Comparison of ENCODE assay signal across 8 mouse cellular contexts in the genomic region with DNA sequence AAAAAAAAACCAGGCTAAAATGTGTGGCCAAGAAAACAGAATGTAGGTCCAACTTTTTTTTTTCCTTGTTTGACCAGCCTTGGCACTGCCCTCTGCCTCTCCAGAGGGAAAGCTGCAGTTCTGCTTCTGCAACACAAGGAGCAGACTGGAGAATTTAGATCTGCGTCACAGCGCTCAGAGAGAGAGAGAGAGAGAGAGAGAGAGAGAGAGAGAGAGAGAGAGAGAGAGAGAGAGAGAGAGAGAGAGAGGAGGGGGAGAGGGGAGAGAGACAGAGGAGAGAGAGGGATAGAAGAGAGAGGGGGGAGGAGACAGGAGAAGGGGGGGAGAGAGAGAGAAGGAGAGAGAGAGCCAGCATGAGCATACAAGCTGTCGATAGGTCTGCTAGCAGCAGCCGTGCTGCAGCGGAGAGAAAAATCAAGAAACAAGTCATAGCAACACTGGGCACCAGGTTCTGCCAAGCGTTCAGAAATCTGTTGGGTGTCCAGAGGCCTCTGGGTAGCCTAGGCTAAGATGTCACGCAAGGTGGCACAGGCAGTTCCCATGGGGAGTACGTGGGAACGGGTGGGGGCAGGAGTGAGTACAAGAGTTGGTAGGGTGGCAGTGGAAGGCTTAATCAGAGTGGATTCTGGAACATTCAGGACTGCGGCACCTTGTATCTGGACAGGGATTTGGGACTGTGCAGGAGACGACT.
A peak's percentile ranks its signal among the peaks of the same experiment; 100 is the strongest.
DNase-seq lines count a peak whose midpoint lies in the region; ATAC-seq and TF ChIP-seq lines count a peak whose summit lies in the region.

No protein-coding gene starts in this region.

- intact Hi-C loops in gastrocnemius, postnatal 14 days (cut with DNase I; ENCODE audit: low total_unique reads), result no loop called here

- H3K27ac ChIP-seq in kidney, embryonic 14.5 days (ENCODE audit: low read depth, low read length), result no peak overlapping the region

- H3K4me3 ChIP-seq in kidney, embryonic 14.5 days (ENCODE audit: low read length), result no peak overlapping the region
- peak overlapping the region; percentile 91 for H3K4me3 ChIP-seq in lung, adult 2 months (replicated peaks; ENCODE audit: extremely low read depth, low read depth, low read length)

- peak; percentile 58; the same call in 1 of the 2 replicates for ATAC-seq in kidney, embryonic 14.5 days (ENCODE audit: low FRiP score, low TSS enrichment)
- no peak for ATAC-seq in granulocyte monocyte progenitor cell, adult 5-6 weeks (replicated peaks; ENCODE audit: poor library complexity, severe bottlenecking)

- H3K4me2 ChIP-seq in kidney, embryonic 14.5 days (replicated peaks; ENCODE audit: low read depth, low read length), result no peak overlapping the region; the same call in 1 of the 2 replicates

- peak; percentile 78 for DNase-seq in gastrocnemius, adult 18-20 months (ENCODE audit: low spot score)
- no peak for DNase-seq in gastrocnemius, postnatal 14 days
- peak; percentile 71 to 76 for DNase-seq in cerebellum, postnatal 10 days
- peak; percentile 73 to 79 for DNase-seq in heart, adult 9 months (ENCODE audit: low spot score in 2 of 2)
- DNase-seq in lung, adult 2 months, result peak; percentile 79
- DNase-seq in right cerebral cortex, adult 18-20 months, result peak; percentile 78

- peak; percentile 69 for TF ChIP-seq CTCF in lung, adult 2 months (IDR thresholded peaks at IDR 0.05; ENCODE audit: insufficient read depth, low read length)

- TF ChIP-seq POLR2A in lung, adult 2 months (IDR thresholded peaks at IDR 0.05; ENCODE audit: borderline replicate concordance, extremely low read depth, low read depth, low read length), result peak; percentile 24; the same call in 1 of the 2 replicates

- no peaks in the 10 kb centered on the region for H3K36me3 ChIP-seq in kidney, embryonic 14.5 days (ENCODE audit: control insufficient read depth, insufficient read depth, low read length)

- 0 out of 2 replicates have a peak, but pooled peaks cover 4% of the 10 kb centered on the region for H3K4me1 ChIP-seq in kidney, embryonic 14.5 days (ENCODE audit: control insufficient read depth, insufficient read depth, low read length)
- peaks cover 34% of the 10 kb centered on the region for H3K4me1 ChIP-seq in lung, adult 2 months (ENCODE audit: control insufficient read depth, insufficient read depth, low read length)

- H3K27me3 ChIP-seq in kidney, embryonic 14.5 days (ENCODE audit: control insufficient read depth, insufficient read depth, low read length), result no peaks in the 10 kb centered on the region

- H3K9ac ChIP-seq in kidney, embryonic 14.5 days (ENCODE audit: low read depth, low read length), result 0 out of 2 replicates have a peak overlapping the region, but pooled peaks have one; percentile 12

- WGBS in kidney, embryonic 14.5 days, result 74% methylated on average over 10 of the region's 11 CpGs
- 41% methylated on average over 11 of the region's 11 CpGs for WGBS in lung, adult 2 months

- H3K9me3 ChIP-seq in kidney, embryonic 14.5 days (ENCODE audit: control insufficient read depth, low read length), result no peaks in the 10 kb centered on the region
